Mouse (Mus musculus) MEL-GATA-1-ER (cell line): Measurements from ENCODE around the gene Tmx4.
"Not testable (repeated sequence)": the region's sequence is repeated elsewhere in the genome, so short reads cannot be mapped to it uniquely, and the experiment has no call there.

Source experiments
- DNase-seq: peaks from one replicate; pipeline ENCODE4 v3.0.0-alpha.2; 2012; ENCODE audit warnings: low read depth; ENCODE audit errors: extremely low read depth

Gene Tmx4

DNA sequence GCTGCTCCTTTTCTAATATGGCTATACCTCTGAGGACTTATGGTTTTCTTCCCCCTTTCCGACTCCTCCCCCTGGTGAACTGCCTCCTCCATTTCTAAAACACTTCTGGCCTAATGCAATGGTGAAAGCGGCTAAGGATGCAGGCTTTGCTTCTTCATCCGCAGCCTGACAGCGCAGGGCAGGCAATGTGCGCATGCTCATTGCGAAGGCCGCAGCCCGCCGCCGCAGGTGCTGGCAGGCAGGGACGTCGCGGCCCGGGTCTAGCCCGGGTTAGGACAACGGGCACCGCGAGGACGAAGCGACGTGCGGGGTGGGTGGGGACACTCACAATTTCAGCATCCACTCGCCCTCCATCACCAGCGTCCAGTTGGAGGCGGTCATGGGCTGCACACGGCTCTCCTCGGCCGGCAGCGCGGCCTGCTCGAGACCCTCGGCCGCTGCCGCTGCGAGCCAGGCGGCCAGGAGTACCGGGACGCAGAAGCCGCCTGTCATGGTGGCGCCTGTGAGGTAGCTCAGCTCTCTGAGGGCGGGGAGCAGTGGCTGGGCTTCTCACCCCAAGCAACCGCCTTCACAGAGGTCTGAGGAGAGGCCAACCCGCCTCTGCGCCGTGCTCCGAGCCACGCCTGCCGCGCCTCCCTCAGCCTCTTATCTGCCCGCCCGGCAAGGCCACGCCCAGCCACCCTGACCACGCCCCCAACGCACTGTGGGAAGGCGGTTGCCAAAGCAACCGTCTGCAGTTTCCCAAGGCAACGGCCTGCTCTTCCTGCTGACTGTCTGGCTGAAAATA, at the start of gene Tmx4:
Gene Tmx4 (minus strand): TSS at position 632 of the 787 bp plus-strand sequence.
- DNase-seq: peak; percentile 87

DNA sequence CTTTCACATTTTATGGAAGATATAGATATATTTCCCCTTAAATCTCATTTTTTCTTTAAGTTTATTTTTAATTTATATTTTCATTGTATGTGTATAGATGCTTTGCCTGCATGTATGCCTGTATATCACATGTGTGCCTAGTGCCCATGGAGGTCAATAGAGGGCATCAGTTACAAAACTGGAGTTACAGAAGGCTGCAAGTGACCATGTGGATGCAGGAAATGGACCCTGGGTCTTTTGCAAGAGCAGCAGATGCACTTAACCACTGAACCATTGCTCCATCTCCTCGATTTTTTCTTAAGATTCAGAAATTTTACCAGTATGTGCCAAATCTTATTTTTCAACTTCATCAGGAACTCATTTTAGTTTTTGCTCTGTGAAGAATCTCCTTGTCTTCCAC, 48.2 kb upstream of the Tmx4 start:
- no peak for DNase-seq

DNA sequence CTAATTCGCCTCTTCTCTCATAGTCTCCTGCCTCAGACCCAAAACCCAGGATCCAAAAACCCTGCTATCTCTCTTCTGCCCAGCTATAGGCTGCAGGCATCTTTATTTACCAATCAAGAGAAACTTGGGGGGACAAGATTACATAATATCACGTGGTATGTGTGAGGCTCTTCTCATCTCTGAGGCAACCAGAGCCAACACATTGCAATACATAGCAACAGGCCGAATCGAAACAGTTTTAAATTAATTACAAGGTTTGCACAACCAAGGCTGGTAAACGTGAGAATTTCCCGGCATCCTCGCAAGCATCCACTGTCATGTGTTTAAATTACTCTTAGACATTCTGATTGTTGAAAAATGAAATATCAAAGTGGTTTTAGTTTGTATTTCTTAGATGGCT, 47.1 kb upstream of the Tmx4 start:
- DNase-seq: no peak

DNA sequence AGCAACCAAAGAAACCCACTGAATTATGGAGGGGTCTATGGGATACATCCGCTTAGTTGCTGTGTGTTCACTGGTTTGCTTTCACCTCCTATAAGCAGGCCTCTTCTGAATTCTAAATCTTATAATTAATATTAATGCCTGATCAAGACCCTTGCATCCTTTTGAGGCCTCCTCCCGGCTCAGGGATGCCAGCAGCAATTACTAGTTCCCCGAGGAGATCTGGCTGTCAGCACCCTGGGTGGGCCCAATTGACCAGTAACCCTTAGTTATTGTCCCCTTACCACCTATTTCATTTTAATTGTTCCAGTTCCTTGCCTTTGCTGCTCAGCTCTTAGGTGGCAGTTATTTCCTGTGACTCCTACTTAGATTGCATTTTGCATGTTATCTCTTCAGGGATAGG, 38.4 kb upstream of the Tmx4 start:
- no peak for DNase-seq

DNA sequence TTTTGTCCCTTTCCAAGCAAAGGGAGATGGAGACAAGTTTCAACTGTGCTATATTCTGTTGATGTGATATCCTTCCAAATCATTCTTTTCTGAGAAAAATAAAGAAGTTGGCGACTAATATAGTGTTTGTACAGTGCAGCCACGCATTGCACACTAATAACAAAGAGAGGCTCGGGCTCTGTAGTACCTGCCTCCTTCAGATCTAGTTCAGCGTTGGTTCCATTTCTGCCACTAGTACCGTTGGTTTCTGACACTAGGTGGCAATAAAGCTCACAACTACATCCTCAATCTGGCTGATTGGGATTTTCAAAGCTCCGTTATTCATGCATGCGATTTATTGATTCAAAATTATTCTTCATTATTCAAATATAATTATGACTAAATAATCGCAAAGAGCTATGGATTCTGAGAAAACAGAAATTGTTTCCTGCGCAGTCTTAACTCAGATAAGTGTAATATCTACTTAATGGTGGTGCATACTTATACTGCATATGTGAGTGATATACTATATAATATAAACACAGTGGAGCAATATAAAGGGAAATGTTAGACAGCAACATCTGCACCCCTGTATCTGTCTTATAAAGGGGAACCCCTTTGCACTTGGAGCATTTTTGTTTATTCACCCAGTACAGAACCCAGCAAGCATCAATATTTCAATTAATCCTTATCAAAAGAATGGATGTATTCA, 37.5 kb upstream of the Tmx4 start:
- DNase-seq: no peak

DNA sequence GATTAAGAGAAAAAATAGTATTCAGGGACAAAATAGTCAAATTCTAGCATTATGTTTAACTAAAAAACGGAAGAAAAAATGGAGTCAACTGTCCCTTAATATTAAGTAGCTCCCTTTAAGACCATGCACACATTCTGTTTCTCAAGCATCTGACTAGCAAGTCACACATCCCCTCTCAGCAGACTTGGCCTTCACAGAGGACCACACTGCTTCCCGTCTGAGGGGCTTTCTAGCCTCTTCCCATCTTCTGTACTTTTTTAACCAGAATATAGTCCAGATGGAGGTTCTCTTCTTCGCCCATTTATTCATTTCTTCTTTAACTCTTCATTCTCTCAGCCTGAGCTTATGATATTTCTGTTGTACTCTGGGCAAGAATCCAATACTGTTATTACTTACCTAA, 35.6 kb upstream of the Tmx4 start:
- no peak for DNase-seq

DNA sequence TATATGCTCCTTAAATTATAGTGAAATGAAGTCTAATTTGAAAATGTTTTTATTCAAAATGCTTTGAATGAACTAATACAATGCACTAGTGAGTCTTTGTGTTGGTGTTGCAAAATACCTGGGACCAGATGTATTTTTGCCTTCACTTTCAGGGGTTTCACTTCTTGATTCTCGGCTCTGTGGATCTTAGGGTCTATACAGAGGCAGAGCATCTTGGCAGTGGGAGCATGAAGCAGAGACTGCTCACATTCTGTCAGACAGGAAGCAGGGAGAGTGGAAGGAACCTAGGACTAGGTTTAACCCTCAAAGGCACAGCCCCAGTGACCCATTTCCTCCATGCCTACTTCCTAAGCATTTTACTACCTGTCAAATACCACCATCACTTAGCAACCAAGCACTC, 31.5 kb upstream of the Tmx4 start:
- no peak for DNase-seq

DNA sequence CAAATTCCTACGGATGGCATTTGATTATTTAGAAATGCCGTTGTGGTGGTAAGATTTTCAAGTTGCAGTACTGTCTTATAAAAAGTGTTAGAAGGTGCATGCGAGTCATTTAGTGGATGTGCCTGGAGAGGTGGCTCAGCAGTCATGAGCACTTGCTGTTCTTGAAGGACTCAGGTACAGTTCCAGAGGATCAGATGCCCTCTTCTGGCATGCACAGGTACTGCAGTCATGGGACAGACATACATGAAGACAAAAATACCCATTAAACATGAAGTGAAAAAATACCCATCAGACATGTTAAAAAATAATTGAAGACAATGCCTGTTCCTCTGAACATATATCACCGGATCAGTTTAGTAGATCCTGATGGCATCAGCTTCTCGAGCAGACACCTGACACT, 29.7 kb upstream of the Tmx4 start:
- peak; percentile 22 for DNase-seq

DNA sequence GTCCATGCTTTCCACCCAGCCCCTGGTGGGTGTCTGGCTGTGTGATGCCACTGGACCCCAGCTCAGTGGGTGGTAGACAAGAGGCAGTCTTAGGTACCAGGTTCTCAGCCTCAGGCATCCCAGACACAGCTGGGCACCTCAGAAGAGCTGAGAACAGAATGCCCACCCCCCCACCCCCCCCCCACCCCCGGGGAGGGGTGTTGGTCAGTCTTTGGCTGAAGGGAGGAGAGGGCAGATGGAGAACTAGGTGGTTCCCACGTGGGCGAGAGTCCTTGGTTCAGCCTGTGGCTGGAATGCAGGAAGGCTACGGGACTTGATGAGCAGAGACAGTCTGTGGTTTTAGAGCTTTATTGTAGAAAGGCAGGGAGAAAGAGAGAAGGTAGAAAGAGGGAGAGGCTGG, 12.5 kb upstream of the Tmx4 start:
- no peak for DNase-seq

DNA sequence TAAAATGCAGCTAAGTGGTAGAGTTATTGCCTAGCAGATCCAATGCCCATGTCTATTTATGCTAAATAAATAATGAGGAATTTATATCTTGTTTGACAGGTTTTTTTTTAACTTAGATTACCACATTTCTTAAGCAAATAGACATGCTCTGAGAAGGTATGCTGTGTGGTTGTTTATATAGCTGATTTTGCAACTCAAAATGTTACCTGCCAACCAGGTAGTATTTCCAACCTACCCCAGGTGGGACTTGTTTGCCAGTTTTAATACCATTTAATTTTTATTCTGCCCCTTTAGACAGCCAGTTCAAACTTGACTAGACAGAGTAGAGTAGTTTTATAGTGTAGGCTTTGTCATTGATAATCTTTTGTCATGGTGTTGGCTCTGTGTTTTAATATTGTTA, 10.7 kb upstream of the Tmx4 start:
- DNase-seq: no peak

DNA sequence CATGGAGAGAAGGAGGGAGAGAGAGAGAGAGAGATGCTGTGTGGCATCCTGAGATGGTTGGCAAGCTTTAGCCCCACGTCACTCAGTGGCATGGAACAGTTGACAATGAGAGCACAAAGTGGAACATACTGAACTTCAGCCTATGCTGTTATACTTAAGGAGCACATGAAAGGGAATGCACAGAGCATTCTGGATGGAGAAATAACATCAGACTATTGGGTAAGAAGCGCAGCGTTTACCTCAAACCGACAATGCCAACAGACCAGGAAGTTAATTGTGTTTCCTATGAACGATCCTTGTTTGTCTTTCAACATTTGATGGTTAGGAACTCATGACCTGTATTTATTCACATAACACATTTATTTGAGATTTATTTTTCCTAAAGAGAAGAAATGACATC, 8.8 kb upstream of the Tmx4 start:
- DNase-seq: no peak

DNA sequence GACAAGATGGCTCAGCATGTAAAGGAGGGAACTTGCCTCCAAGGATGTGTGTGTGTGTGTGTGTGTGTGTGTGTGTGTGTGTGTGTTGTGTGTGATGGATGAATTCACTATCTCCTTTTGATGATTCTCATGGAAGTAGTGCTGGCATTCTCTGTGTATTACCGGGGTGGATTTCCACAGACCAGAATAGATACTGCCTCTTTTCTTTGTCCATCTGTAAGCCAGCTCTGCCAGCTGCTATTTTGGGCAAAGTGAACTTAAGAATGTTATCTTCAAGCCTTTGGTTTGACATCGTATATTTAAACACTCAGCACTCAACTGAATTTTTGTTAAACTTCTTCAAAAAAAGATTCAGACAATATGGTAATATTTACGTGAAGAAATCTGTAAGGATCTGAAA, 5.1 kb upstream of the Tmx4 start:
- DNase-seq: no peak

DNA sequence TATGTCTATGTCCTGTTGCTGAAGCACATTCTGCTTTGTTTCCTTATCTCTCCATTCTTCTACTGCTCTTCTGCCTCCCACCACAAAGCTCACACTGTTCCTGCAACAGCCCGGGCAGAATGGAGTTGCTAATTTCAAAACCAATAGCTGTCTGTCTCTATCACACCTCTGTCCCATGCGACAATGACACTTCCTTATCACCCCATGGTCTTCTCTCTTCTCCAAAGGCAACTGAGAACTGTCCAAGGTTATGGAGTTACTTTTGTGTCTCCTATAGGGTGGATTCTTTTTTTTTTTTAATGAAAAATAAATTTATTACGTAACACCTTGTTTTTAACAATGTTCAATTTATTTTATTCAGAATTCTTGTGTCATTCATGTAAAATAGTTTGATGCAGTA, 1.8 kb upstream of the Tmx4 start:
- no peak for DNase-seq

DNA sequence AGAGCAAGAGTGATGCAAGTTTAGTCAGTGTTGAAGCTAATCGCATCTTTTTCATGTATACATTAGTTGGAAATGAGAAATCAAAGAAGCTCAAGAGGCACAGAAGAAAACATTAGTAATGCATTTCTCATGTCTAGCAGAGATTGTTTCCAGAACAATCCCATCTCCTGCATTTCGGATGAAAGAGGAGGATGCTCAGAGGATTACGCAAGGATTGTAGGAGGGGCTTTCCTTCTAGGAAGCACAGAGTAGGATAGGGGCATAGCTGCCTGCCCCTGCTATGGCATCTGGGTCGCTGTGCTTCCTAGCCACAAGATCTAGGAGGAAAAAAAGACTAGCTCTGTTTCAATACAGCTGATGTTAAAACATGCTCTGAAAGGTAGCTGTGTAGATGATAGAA, 1.2 kb upstream of the Tmx4 start:
- DNase-seq: no peak

DNA sequence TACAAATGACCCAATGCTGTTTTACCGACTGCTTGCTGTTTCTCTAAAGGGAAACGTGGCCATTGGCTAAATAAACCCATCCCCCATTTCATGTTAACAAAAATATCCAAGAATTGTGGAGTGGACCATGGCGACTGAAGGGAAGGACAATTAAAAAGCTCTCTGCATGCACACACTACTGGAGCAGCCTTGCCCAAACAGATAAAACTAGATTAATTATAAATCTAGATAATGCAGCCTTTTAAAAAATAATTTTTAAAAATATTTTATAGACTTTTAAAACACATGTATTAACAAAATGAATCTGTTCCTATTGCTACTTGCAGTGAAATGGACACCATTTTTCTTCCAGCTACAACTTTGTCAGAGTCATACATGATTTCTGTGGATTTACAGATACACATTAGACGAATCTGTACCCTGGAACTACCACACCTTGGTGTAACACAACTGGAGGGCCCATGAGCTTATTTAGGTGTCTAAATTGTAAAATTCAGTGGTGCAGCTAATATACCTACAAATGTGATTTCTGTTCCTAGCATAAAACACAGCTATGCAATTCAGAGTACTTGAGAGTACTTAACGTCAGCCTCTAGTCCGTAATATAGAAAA, 462 bp upstream of the Tmx4 start:
- DNase-seq: no peak

DNA sequence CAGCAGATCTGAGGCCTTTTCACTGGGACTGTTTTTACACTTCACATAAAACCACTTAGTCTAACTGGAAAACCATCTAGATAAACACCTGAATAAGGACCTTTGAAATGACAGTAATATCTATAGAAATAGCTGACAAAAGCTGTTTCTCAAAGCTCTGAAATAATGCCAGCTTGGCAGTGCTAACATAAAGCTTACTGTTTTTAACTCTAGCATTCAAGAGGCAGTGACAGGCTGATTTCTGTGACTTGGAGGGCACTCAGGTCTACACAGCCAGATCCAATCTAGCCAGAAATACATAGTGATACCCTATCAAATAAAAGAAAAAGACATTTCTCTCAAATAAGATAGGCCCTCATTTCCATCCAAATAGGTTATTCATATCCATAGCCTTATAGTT, 1.6 kb downstream of the Tmx4 start:
- DNase-seq: no peak

DNA sequence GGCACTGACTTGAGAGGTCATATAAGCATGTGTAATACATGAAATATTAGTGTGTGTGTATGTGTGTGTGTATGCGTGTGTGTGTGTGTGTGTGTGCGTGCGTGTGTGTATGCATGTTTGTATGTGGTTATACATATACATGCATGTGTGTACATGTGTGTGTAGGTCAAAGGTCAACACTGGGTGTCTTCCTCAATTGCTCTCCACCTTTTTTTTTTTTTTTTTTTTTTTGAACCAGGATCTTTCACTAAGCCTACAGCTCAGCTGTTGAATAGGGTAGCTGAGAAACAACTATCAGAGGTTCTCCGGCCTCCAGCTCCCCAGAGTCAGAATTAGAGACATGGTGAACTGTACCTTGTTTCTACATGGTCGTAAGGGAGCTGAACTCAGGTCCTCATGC, 2.6 kb downstream of the Tmx4 start:
- DNase-seq: no peak

DNA sequence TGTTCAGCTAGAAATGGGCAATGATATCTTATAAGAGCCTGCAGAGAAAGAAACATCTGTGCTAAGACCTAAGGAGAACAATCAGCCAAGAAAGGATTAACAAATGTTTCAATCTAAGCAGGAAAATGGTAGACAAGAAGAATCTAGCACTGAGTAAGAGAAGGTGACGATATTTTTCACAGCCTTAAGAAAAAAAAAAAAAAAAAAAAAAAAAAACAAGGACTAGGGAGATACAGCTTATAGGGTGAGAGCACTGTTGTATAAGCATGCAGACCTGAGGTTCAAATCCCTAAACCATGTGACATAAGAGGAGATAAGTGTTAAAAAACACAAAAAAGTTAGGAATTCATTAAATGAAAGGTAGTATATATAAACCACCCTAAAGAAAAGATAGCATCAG, 3.5 kb downstream of the Tmx4 start:
- DNase-seq: no peak

DNA sequence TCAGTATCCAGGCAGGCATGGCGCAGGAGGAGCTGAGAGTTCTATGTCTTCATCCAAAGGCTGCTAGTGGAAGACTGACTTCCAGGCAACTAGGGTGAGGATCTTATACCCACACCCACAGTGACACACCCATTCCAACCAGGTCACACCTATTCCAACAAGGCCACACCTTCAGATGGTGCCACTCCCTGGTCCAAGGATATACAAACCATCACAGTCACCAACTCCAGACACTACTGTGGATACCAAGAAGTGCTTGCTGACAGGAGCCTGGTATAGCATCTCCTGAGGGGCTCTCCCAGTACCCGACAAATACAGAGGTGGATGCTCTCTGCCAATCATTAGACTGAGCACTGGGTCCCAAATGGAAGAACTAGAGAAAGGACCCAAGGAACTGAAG, 15.4 kb downstream of the Tmx4 start:
- not testable (repeated sequence) for DNase-seq

DNA sequence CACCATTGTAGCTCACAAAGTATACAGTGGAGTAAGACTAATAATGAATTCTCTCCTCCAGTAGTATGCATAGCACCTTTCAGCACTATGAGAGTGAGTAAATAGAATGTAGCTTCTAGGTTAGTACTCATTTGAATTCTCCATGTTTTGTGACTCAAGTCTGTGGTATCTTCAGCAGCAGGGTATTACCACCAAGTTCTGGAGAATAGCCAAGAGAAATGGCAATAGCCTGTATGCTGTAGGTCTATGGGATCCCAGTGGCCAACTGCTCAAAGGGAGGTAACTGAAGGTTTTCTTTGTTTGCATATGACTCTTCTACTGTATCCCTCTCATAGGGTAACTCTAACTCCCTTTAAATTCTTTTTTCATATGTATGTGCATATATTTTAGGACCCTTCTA, 39.0 kb downstream of the Tmx4 start:
- no peak for DNase-seq

DNA sequence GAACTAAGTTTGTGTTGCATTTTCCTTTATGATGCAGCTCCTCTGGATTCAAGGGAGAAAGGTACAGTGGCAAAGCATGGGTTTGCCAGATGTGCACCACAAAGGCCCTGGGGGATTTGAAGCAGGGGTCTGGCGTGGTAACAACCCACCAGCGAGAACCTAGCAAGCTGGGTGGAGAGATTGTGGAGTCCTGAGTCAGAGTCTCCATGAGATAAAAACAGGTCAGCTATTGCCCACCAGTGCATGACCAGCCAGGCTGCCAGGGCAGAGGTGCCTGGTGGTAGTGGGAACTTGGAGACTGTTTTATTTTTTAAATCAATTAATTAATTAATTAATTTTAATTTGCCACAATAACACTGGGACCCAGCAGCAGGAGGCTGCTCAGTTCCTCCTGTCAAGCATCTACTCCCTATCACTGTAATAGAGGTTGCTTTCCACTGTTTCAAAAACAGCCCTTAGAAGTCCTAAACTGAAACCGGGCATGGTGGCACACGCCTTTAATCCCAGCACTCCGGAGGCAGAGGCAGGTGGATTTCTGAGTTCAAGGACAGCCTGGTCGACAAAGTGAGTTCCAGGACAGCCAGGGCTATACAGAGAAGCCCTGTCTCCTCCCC, 52.8 kb downstream of the Tmx4 start:
- DNase-seq: no peak

DNA sequence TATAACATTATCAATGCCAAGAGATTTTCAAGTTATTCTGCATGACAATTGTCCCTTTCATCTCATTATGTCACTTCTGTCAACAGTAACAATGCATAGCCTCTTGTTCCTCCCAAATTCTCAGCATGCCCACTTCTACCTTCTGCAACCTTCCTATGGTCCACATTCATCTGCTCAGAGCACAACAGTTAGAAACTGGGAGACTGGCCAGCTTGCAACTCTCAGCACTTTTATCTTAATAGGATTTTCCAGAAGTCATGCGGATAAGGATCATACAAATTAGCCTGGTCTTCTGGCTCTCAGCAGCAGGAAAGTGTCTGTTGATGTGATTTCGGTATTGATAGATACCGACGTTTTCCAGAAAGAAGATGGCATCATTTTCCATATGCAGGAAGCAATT, 58.7 kb downstream of the Tmx4 start:
- DNase-seq: no peak
